Mouse (Mus musculus) heart, embryonic 13.5 days (tissue): Measurements from ENCODE around the gene Ppan. TPM values are rescaled to one million over a fixed set of nuclear protein-coding genes. Genes with fewer than 3 reads are reported as not detected.
A peak's percentile ranks its signal among the peaks of the same experiment; 100 is the strongest.

ENCODE experiments used
- ATAC-seq: fragments of 200-750 bp; cut with Nextera tagmentation; 2 replicates; pipeline ENCODE4 v1.8.0; 2017; ENCODE audit warnings: moderate TSS enrichment; ENCODE audit not compliant: insufficient number of reproducible peaks, low FRiP score, low TSS enrichment; ENCODE audit errors: extremely low read depth
- H3K27ac ChIP-seq: fragments of 300-500 bp; sonication (generic); replicated peaks from 2 replicates; pipeline ENCODE4 v1.5.1; 2015; ENCODE audit warnings: moderate library complexity, mild to moderate bottlenecking, inconsistent platforms
- H3K27me3 ChIP-seq: fragments of 300-500 bp; sonication (generic); replicated peaks from 2 replicates; pipeline ENCODE4 v1.6.1; 2015; ENCODE audit warnings: mild to moderate bottlenecking, inconsistent platforms
- H3K36me3 ChIP-seq: fragments of 300-500 bp; sonication (generic); 2 replicates; pipeline ENCODE4 v1.6.1; 2015; ENCODE audit warnings: mild to moderate bottlenecking, inconsistent platforms
- H3K4me1 ChIP-seq: fragments of 300-500 bp; sonication (generic); 2 replicates; pipeline ENCODE4 v1.6.1; 2015; ENCODE audit warnings: inconsistent platforms
- H3K4me2 ChIP-seq: fragments of 300-500 bp; sonication (generic); 2 replicates; pipeline ENCODE4 v1.6.1; 2015; ENCODE audit warnings: inconsistent platforms, mild to moderate bottlenecking, moderate library complexity
- H3K4me3 ChIP-seq: fragments of 300-500 bp; sonication (generic); 2 replicates; pipeline ENCODE4 v1.5.1; 2015; ENCODE audit warnings: moderate library complexity, mild to moderate bottlenecking, inconsistent platforms
- H3K9ac ChIP-seq: fragments of 300-500 bp; sonication (generic); 2 replicates; pipeline ENCODE4 v1.6.1; 2015; ENCODE audit warnings: inconsistent platforms, mild to moderate bottlenecking, moderate library complexity
- H3K9me3 ChIP-seq: fragments of 300-500 bp; sonication (generic); 2 replicates; pipeline ENCODE4 v1.6.1; 2016; ENCODE audit warnings: inconsistent platforms
- WGBS: fragments of 180-500 bp; shearing (Covaris S2); methylation state at CpG from one replicate; pipeline ENCODE4 v1.1.7; 2015; ENCODE audit warnings: mixed read lengths; 5-methylcytosine and 5-hydroxymethylcytosine counted together
- polyA plus RNA-seq: library from polyadenylated mRNA; unstranded; fragments of >200 nt; fragmentation: Nextera tagmentation; extraction: Ambion mirVana; gene quantifications from 2 replicates; pipeline ENCODE4 v1.2.1, GENCODE M21; 2015

The Ppan gene
- polyA plus RNA-seq, 1 experiment from 2014 or later: 41.9 TPM

- Histone ChIP-seq H3K27ac (no peak overlapping the region), H3K4me1 (peaks cover 13% of the 10 kb centered on the region), H3K4me2 (no peak overlapping the region), H3K4me3 (no peak overlapping the region), H3K27me3 (peaks cover 55% of the 10 kb centered on the region), H3K36me3 (no peaks in the 10 kb centered on the region), H3K9me3 (no peaks in the 10 kb centered on the region), H3K9ac (no peak overlapping the region)
- ATAC-seq: no peak
- WGBS: 71% methylated on average over 12 of the region's 12 CpGs
Measured at GRCm38 (mm10) chr9:20870211-20871173, 17.5 kb upstream of the Ppan start.

GRCm38 (mm10) chr9:20872991-20873390 is 15.0 kb upstream of the Ppan start:
- Histone ChIP-seq H3K9me3 (no peaks in the 10 kb centered on the region), H3K9ac (no peak overlapping the region), H3K4me1 (peaks cover 18% of the 10 kb centered on the region), H3K36me3 (no peaks in the 10 kb centered on the region), H3K27ac (no peak overlapping the region), H3K4me2 (no peak overlapping the region), H3K4me3 (no peak overlapping the region), H3K27me3 (peaks cover 37% of the 10 kb centered on the region)
- no peak for ATAC-seq
- 86% methylated on average over 10 of the region's 10 CpGs for WGBS

- Histone ChIP-seq H3K9ac (no peak overlapping the region), H3K27me3 (peaks cover 31% of the 10 kb centered on the region), H3K27ac (no peak overlapping the region), H3K4me1 (peaks cover 15% of the 10 kb centered on the region), H3K4me3 (no peak overlapping the region), H3K9me3 (no peaks in the 10 kb centered on the region), H3K36me3 (no peaks in the 10 kb centered on the region), H3K4me2 (no peak overlapping the region)
- WGBS: 76% methylated on average over 12 of the region's 12 CpGs
- no peak for ATAC-seq
Measured at GRCm38 (mm10) chr9:20873521-20873920, 14.5 kb upstream of the Ppan start.

- no peak overlapping the region for H3K4me2 ChIP-seq
- H3K9me3 ChIP-seq: no peaks in the 10 kb centered on the region
- no peak overlapping the region for H3K9ac ChIP-seq
- H3K4me1 ChIP-seq: peaks cover 10% of the 10 kb centered on the region
- no peak overlapping the region for H3K4me3 ChIP-seq
- WGBS: 61% methylated on average over 23 of the region's 23 CpGs
- no peak overlapping the region for H3K27ac ChIP-seq
- peaks cover 15% of the 10 kb centered on the region for H3K27me3 ChIP-seq
- no peak for ATAC-seq
- no peaks in the 10 kb centered on the region for H3K36me3 ChIP-seq
Measured at GRCm38 (mm10) chr9:20875021-20875790, 12.8 kb upstream of the Ppan start.

GRCm38 (mm10) chr9:20876318-20877117 is 11.5 kb upstream of the Ppan start:
- H3K27ac ChIP-seq: no peak overlapping the region
- H3K4me2 ChIP-seq: no peak overlapping the region
- no peak overlapping the region for H3K4me3 ChIP-seq
- ATAC-seq: no peak
- H3K9ac ChIP-seq: 0 out of 2 replicates have a peak overlapping the region, but pooled peaks have one; percentile 28
- H3K9me3 ChIP-seq: no peaks in the 10 kb centered on the region
- H3K36me3 ChIP-seq: no peaks in the 10 kb centered on the region
- H3K27me3 ChIP-seq: 0 out of 2 replicates have a peak, but pooled peaks cover 5% of the 10 kb centered on the region
- peaks cover 10% of the 10 kb centered on the region for H3K4me1 ChIP-seq
- 60% methylated on average over 8 of the region's 9 CpGs for whole genome bisulfite sequencing

- 31% methylated on average over 14 of the region's 14 CpGs for WGBS
- no peak for ATAC-seq
- Histone ChIP-seq H3K4me2 (peak overlapping the region; percentile 78), H3K9me3 (no peaks in the 10 kb centered on the region), H3K27me3 (0 out of 2 replicates have a peak, but pooled peaks cover 5% of the 10 kb centered on the region), H3K4me1 (peaks cover 10% of the 10 kb centered on the region), H3K27ac (peak overlapping the region; percentile 51), H3K9ac (peak overlapping the region; percentile 69), H3K4me3 (peak overlapping the region; percentile 55), H3K36me3 (no peaks in the 10 kb centered on the region)
Measured at GRCm38 (mm10) chr9:20877118-20878040, 10.6 kb upstream of the Ppan start.

GRCm38 (mm10) chr9:20878041-20878709 is 9.8 kb upstream of the Ppan start:
- H3K4me1 ChIP-seq: peaks cover 10% of the 10 kb centered on the region
- peak overlapping the region; percentile 78 for H3K4me2 ChIP-seq
- WGBS: under 1% methylated on average over 69 of the region's 69 CpGs
- H3K9me3 ChIP-seq: no peaks in the 10 kb centered on the region
- peak overlapping the region; percentile 94 for H3K27ac ChIP-seq
- H3K4me3 ChIP-seq: peak overlapping the region; percentile 55
- peak overlapping the region; percentile 88 for H3K9ac ChIP-seq
- no peaks in the 10 kb centered on the region for H3K36me3 ChIP-seq
- H3K27me3 ChIP-seq: 0 out of 2 replicates have a peak, but pooled peaks cover 5% of the 10 kb centered on the region
- peak; percentile 91 for ATAC-seq

- Histone ChIP-seq H3K9me3 (no peaks in the 10 kb centered on the region), H3K27ac (peak overlapping the region; percentile 94), H3K9ac (peak overlapping the region; percentile 88), H3K4me2 (peak overlapping the region; percentile 78), H3K36me3 (no peaks in the 10 kb centered on the region), H3K4me3 (peak overlapping the region; percentile 55), H3K4me1 (peaks cover 10% of the 10 kb centered on the region), H3K27me3 (0 out of 2 replicates have a peak, but pooled peaks cover 5% of the 10 kb centered on the region)
- WGBS: 16% methylated on average over 10 of the region's 10 CpGs
- no peak for ATAC-seq
Measured at GRCm38 (mm10) chr9:20878710-20879065, 9.3 kb upstream of the Ppan start.

- Histone ChIP-seq H3K4me1 (peaks cover 10% of the 10 kb centered on the region), H3K36me3 (no peaks in the 10 kb centered on the region), H3K27ac (peak within 1 kb of the TSS; percentile 94), H3K9me3 (no peaks in the 10 kb centered on the region), H3K9ac (peak within 1 kb of the TSS; percentile 88), H3K27me3 (0 out of 2 replicates have a peak, but pooled peaks cover 5% of the 10 kb centered on the region), H3K4me3 (peak within 1 kb of the TSS; percentile 55), H3K4me2 (peak within 1 kb of the TSS; percentile 78)
- 85% methylated on average over 13 of the region's 13 CpGs for WGBS
- ATAC-seq: no peak
Measured at GRCm38 (mm10) chr9:20879097-20879792, 8.7 kb upstream of the Ppan start, which contains the start of gene Angptl6. Gene Angptl6, minus strand, starts transcription at chr9:20879727.
